Mouse (Mus musculus) spleen, adult 2 months (tissue): ENCODE measurements around the gene Gnaq.

Source experiments
- CTCF ChIP-seq: fragments of 200-500 bp; IDR thresholded peaks from 2 replicates; pipeline ENCODE4 v1.5.1; 2011; ENCODE audit warnings: mild to moderate bottlenecking, inconsistent platforms; ENCODE audit not compliant: insufficient read depth, insufficient read length, insufficient replicate concordance; ENCODE audit errors: extremely low read depth
- POLR2A ChIP-seq: fragments of 200-500 bp; IDR thresholded peaks from 2 replicates; pipeline ENCODE4 v1.6.1; 2011; ENCODE audit warnings: low read depth, low read length, inconsistent platforms

DNA sequence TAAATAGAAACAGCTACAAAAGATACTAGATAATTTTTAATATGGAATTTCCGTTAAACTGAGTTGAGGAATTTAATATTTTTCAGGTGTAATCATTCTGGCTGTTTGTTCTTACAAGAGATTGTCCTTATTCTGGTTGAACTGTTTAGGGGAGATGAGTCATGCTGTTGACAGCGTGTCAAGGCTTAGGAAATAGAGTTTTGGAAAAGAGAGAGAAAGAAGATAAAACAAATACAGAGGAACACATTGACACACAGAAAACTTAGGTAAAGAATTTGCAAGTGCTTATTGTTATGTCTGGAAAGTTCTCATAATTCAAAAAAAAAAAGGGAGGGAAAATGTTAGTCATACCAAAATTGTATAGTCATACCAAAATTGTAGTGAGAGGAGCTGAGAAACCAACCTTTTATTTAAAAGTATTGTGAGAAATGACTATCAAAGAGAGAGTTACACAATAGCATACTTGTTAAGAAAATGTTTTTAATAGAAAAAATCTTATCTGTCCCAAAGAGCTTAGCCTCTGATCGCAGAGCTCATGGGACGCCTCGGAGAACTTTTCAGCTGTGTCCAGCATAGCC lies 285.5 kb downstream of the Gnaq start:
- TF ChIP-seq CTCF (no peak), POLR2A (no peak)
